Mouse (Mus musculus) left cerebral cortex, postnatal 25 days (tissue): ENCODE measurements around the gene Mgme1. TPM values are rescaled to one million over a fixed set of nuclear protein-coding genes. Genes with fewer than 3 reads are reported as not detected.
A peak's percentile ranks its signal among the peaks of the same experiment; 100 is the strongest.

Source experiments
- DNase-seq, 2 experiments: peaks; one replicate each; pipeline ENCODE4 v3.0.0; 2022; ENCODE audit warnings: low spot score in 2 of 2, mixed read lengths in 1 of 2
- intact Hi-C: fragments of 180-260 bp; cut with DNase I; formaldehyde crosslinking; loops from one replicate; pipeline ENCODE4 v1.15.1; 2025
- total RNA-seq, 2 experiments: library from RNA; stranded (reverse); gene quantifications; 2 replicates each; pipeline ENCODE4 v1.2.3; 2021

Mgme1 gene
- total RNA-seq, 2 experiments from 2014 or later = 5.2 to 5.7 TPM

GRCm38 (mm10) chr2:144295145-144295735 is 24.8 kb downstream of the Mgme1 start:
- intact Hi-C loops = no loop called here
- no peak for DNase-seq

- intact Hi-C loops = loop anchor here (2.0 to 5.0 kb wide), 2 partner anchors 33 to 152 kb away; partner anchors contain the start of gene Ovol2
- DNase-seq = peak; percentile 32 to 80
Observed at GRCm38 (mm10) chr2:144299749-144300669, 29.5 kb downstream of the Mgme1 start.

- intact Hi-C loops = loop anchor here (2.0 to 5.0 kb wide), 2 partner anchors 32 to 151 kb away; partner anchors contain the start of gene Ovol2
- no peak for DNase-seq
Observed at GRCm38 (mm10) chr2:144301101-144301500, 30.6 kb downstream of the Mgme1 start.

- no peak for DNase-seq
- intact Hi-C loops = no loop called here
Observed at GRCm38 (mm10) chr2:144305721-144306294, 35.3 kb downstream of the Mgme1 start.

- no peak for DNase-seq
- intact Hi-C loops = no loop called here
Observed at GRCm38 (mm10) chr2:144308561-144308960, 38.1 kb downstream of the Mgme1 start.

GRCm38 (mm10) chr2:144310273-144310672 is 39.8 kb downstream of the Mgme1 start:
- DNase-seq = no peak
- intact Hi-C loops = no loop called here

GRCm38 (mm10) chr2:144311372-144311771 is 40.9 kb downstream of the Mgme1 start:
- DNase-seq = no peak
- intact Hi-C loops = no loop called here

GRCm38 (mm10) chr2:144324218-144324617 is 53.8 kb downstream of the Mgme1 start:
- intact Hi-C loops = no loop called here
- no peak for DNase-seq

GRCm38 (mm10) chr2:144329451-144329850 is 59.0 kb downstream of the Mgme1 start:
- no peak for DNase-seq
- intact Hi-C loops = no loop called here

GRCm38 (mm10) chr2:144329937-144330336 is 59.5 kb downstream of the Mgme1 start:
- no peak for DNase-seq
- intact Hi-C loops = loop anchor here (2.0 kb wide), 1 partner anchor 39 kb away; the partner anchor contains the start of genes Kat14 and Pet117

GRCm38 (mm10) chr2:144330352-144330959 is 60.0 kb downstream of the Mgme1 start:
- DNase-seq = no peak
- intact Hi-C loops = loop anchor here (2.0 kb wide), 1 partner anchor 38 kb away; the partner anchor contains the start of genes Kat14 and Pet117

Other genes with a start within 250 kb of the Mgme1 start
- not detected for gene Banf2, start 237.6 kb upstream of the Mgme1 start, total RNA-seq
- gene Snx5, start 243 bp downstream of the Mgme1 start, total RNA-seq = 10 to 100 TPM; 77.5 to 81.3 TPM
- gene Ovol2, start 61.5 kb downstream of the Mgme1 start, total RNA-seq = 1 to 10 TPM; 6.8 to 8.6 TPM
- 10 to 100 TPM; 32.2 to 36.0 TPM for gene Kat14, start 98.3 kb downstream of the Mgme1 start, total RNA-seq
- 1 to 10 TPM; 7.4 to 9.1 TPM for gene Pet117, start 98.3 kb downstream of the Mgme1 start, total RNA-seq